Mouse (Mus musculus) layer of hippocampus, postnatal 14 days (tissue): ENCODE measurements at regions not wholly inside any gene's neighbourhood (a gene's known extent, or its start where the extent isn't known, plus 50 kb on each side); places are given as distances from the start of the nearest gene placed in this dataset.
A peak's percentile ranks its signal among the peaks of the same experiment; 100 is the strongest.

Source experiments
- DNase-seq, 2 experiments: peaks; one replicate each; pipeline ENCODE4 v3.0.0; 2021 to 2022; ENCODE audit warnings: low spot score in 2 of 2, mixed read lengths in 1 of 2

DNA sequence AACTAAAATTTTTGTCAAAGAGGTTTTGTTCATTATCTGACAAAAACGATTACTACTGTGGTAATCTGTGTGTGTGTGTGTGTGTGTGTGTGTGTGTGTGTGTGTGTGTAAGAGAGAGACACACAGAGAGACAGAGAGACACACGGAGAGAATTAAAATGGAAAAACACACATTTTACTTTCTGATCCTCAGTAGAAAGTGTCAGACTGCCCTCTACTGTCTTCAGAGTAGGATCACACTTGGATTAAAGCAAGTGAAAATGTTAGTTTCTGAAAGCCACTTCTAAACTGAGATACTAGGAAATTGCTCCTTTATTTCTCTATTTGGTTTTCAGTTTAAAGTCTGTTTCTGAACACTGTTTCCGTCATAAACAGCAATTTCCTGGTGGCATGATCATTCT lies 57.3 kb upstream of the Cylc1 start:
- DNase-seq, result peak in 1 of 2 experiments; percentile 5
